Mouse (Mus musculus): ENCODE measurements at regions not wholly inside any gene's neighbourhood (a gene's known extent, or its start where the extent isn't known, plus 50 kb on each side); places are given as distances from the start of the nearest gene placed in this dataset.
A peak's percentile ranks its signal among the peaks of the same experiment; 100 is the strongest.

- DNase-seq (ENCODE audit: low spot score in 2 of 2): no peak
These were observed 169.9 kb upstream of the Lef1 start for GRCm38 (mm10) chr3:130940302-130940867.

GRCm38 (mm10) chr3:130936980-130937379 lies 173.3 kb upstream of the Lef1 start:
- no peak for DNase-seq (ENCODE audit: low spot score in 2 of 2)

- no peak for DNase-seq (ENCODE audit: low spot score in 2 of 2)
These were observed 173.9 kb upstream of the Lef1 start for GRCm38 (mm10) chr3:130936336-130936735.

GRCm38 (mm10) chr3:130935926-130936315 lies 174.3 kb upstream of the Lef1 start:
- no peak for DNase-seq (ENCODE audit: low spot score in 2 of 2)

GRCm38 (mm10) chr3:130935302-130935925 lies 174.9 kb upstream of the Lef1 start:
- DNase-seq (ENCODE audit: low spot score in 2 of 2): no peak

- no peak for DNase-seq (ENCODE audit: low spot score in 2 of 2)
These were observed 177.5 kb upstream of the Lef1 start for GRCm38 (mm10) chr3:130932723-130933122.

- DNase-seq (ENCODE audit: low spot score in 2 of 2): no peak
These were observed 178.0 kb upstream of the Lef1 start for GRCm38 (mm10) chr3:130932226-130932625.

GRCm38 (mm10) chr3:130925000-130925399 lies 185.3 kb upstream of the Lef1 start:
- no peak for DNase-seq (ENCODE audit: low spot score in 2 of 2)

- no peak for DNase-seq (ENCODE audit: low spot score in 2 of 2)
These were observed 186.7 kb upstream of the Lef1 start for GRCm38 (mm10) chr3:130923615-130923958.

- no peak for DNase-seq (ENCODE audit: low spot score in 2 of 2)
These were observed 187.3 kb upstream of the Lef1 start for GRCm38 (mm10) chr3:130922812-130923614.

- no peak for DNase-seq (ENCODE audit: low spot score in 2 of 2)
These were observed 188.5 kb upstream of the Lef1 start for GRCm38 (mm10) chr3:130921621-130922245.

GRCm38 (mm10) chr3:130913812-130914211 lies 183.6 kb upstream of the Rpl34 start:
- no peak for DNase-seq (ENCODE audit: low spot score in 2 of 2)

GRCm38 (mm10) chr3:130905101-130905500 lies 174.9 kb upstream of the Rpl34 start:
- DNase-seq (ENCODE audit: low spot score in 2 of 2): no peak

GRCm38 (mm10) chr3:130903329-130903728 lies 173.1 kb upstream of the Rpl34 start:
- no peak for DNase-seq (ENCODE audit: low spot score in 2 of 2)

- DNase-seq (ENCODE audit: low spot score in 2 of 2): no peak
These were observed 172.2 kb upstream of the Rpl34 start for GRCm38 (mm10) chr3:130902376-130902775.

GRCm38 (mm10) chr3:130901343-130901742 lies 171.1 kb upstream of the Rpl34 start:
- no peak for DNase-seq (ENCODE audit: low spot score in 2 of 2)

GRCm38 (mm10) chr3:130900846-130901245 lies 170.6 kb upstream of the Rpl34 start:
- DNase-seq (ENCODE audit: low spot score in 2 of 2): no peak

GRCm38 (mm10) chr3:130900054-130900840 lies 170.0 kb upstream of the Rpl34 start:
- DNase-seq (ENCODE audit: low spot score in 2 of 2): peak in 1 of 2 experiments; percentile 26

GRCm38 (mm10) chr3:130894168-130894814 lies 164.1 kb upstream of the Rpl34 start:
- no peak for DNase-seq (ENCODE audit: low spot score in 2 of 2)

- no peak for DNase-seq (ENCODE audit: low spot score in 2 of 2)
These were observed 161.1 kb upstream of the Rpl34 start for GRCm38 (mm10) chr3:130891310-130891709.

- no peak for DNase-seq (ENCODE audit: low spot score in 2 of 2)
These were observed 158.4 kb upstream of the Rpl34 start for GRCm38 (mm10) chr3:130888587-130888986.
